Mouse (Mus musculus) heart, adult 18-20 months (tissue): ENCODE data around the gene Tmem117. TPM values are rescaled to one million over a fixed set of nuclear protein-coding genes. Genes with fewer than 3 reads are reported as not detected.

Source experiments
- DNase-seq, 2 experiments: peaks; one replicate each; pipeline ENCODE4 v3.0.0; 2021 to 2022; ENCODE audit warnings: mixed read lengths in 1 of 2
- total RNA-seq, 2 experiments: library from RNA; stranded (reverse); gene quantifications; 2 replicates each; pipeline ENCODE4 v1.2.3; 2021

Gene Tmem117
- total RNA-seq, 2 experiments from 2014 or later: 12.0 to 12.9 TPM

- no peak for DNase-seq
These were observed 399.9 kb downstream of the Tmem117 start for GRCm38 (mm10) chr15:95028862-95029486.

- no peak for DNase-seq
These were observed 400.4 kb downstream of the Tmem117 start for GRCm38 (mm10) chr15:95029487-95029875.

- DNase-seq: no peak
These were observed 413.4 kb downstream of the Tmem117 start for GRCm38 (mm10) chr15:95042437-95042836.

GRCm38 (mm10) chr15:95044011-95044410, 415.0 kb downstream of the Tmem117 start:
- no peak for DNase-seq

- DNase-seq: no peak
These were observed 418.5 kb downstream of the Tmem117 start for GRCm38 (mm10) chr15:95047486-95047885.

- DNase-seq: no peak
These were observed 420.2 kb downstream of the Tmem117 start for GRCm38 (mm10) chr15:95049171-95049729.

GRCm38 (mm10) chr15:95055081-95055650, 426.1 kb downstream of the Tmem117 start:
- no peak for DNase-seq

GRCm38 (mm10) chr15:95068023-95068422, 439.0 kb downstream of the Tmem117 start:
- no peak for DNase-seq

GRCm38 (mm10) chr15:95068799-95069198, 439.8 kb downstream of the Tmem117 start:
- no peak for DNase-seq

GRCm38 (mm10) chr15:95070881-95071280, 441.8 kb downstream of the Tmem117 start:
- no peak for DNase-seq

- no peak for DNase-seq
These were observed 446.3 kb downstream of the Tmem117 start for GRCm38 (mm10) chr15:95075356-95075755.

- no peak for DNase-seq
These were observed 452.6 kb downstream of the Tmem117 start for GRCm38 (mm10) chr15:95081654-95082053.

GRCm38 (mm10) chr15:95085962-95086361, 456.9 kb downstream of the Tmem117 start:
- DNase-seq: no peak

- no peak for DNase-seq
These were observed 471.1 kb downstream of the Tmem117 start for GRCm38 (mm10) chr15:95100133-95100532.

GRCm38 (mm10) chr15:95101522-95101921, 472.5 kb downstream of the Tmem117 start:
- no peak for DNase-seq

GRCm38 (mm10) chr15:95107246-95107809, 478.3 kb downstream of the Tmem117 start:
- DNase-seq: no peak

- no peak for DNase-seq
These were observed 479.6 kb downstream of the Tmem117 start for GRCm38 (mm10) chr15:95108626-95109025.

GRCm38 (mm10) chr15:95131401-95131800, 502.4 kb downstream of the Tmem117 start:
- no peak for DNase-seq

- DNase-seq: no peak
These were observed 507.0 kb downstream of the Tmem117 start for GRCm38 (mm10) chr15:95135926-95136609.

GRCm38 (mm10) chr15:95137018-95137810, 508.2 kb downstream of the Tmem117 start:
- DNase-seq: no peak

- no peak for DNase-seq
These were observed 509.8 kb downstream of the Tmem117 start for GRCm38 (mm10) chr15:95138709-95139409.
